Mouse (Mus musculus) hindbrain, embryonic 10.5 days (tissue): Measurements from ENCODE around the gene Tekt3. TPM values are rescaled to one million over a fixed set of nuclear protein-coding genes. Genes with fewer than 3 reads are reported as not detected.

Experiments
- DNase-seq: peaks from one replicate; pipeline ENCODE4 v3.0.0-alpha.2; 2017; ENCODE audit warnings: low spot score
- H3K27ac ChIP-seq: fragments of 300-500 bp; sonication (generic); 2 replicates; pipeline ENCODE4 v1.5.1; 2016; ENCODE audit warnings: mild to moderate bottlenecking, moderate library complexity
- H3K27me3 ChIP-seq: fragments of 300-500 bp; sonication (generic); 2 replicates; pipeline ENCODE4 v1.6.1; 2016; ENCODE audit warnings: mild to moderate bottlenecking; ENCODE audit not compliant: poor library complexity, insufficient read depth, severe bottlenecking
- H3K36me3 ChIP-seq: fragments of 300-500 bp; sonication (generic); 2 replicates; pipeline ENCODE4 v1.6.1; 2016; ENCODE audit warnings: mild to moderate bottlenecking, moderate library complexity
- H3K4me1 ChIP-seq: fragments of 300-500 bp; sonication (generic); replicated peaks from 2 replicates; pipeline ENCODE4 v1.6.1; 2016; ENCODE audit warnings: mild to moderate bottlenecking
- H3K4me3 ChIP-seq: fragments of 300-500 bp; sonication (generic); 2 replicates; pipeline ENCODE4 v1.5.1; 2016; ENCODE audit warnings: mild to moderate bottlenecking, moderate library complexity
- H3K9me3 ChIP-seq: fragments of 300-500 bp; sonication (generic); 2 replicates; pipeline ENCODE4 v1.6.1; 2016; ENCODE audit warnings: mild to moderate bottlenecking, moderate library complexity
- WGBS: fragments of 180-500 bp; shearing (Covaris S2); methylation state at CpG from one replicate; pipeline ENCODE4 v1.1.7; 2016; 5-methylcytosine and 5-hydroxymethylcytosine counted together
- polyA plus RNA-seq: library from polyadenylated mRNA; unstranded; fragments of >200 nt; fragmentation: Nextera tagmentation; extraction: Ambion mirVana; gene quantifications from 2 replicates; pipeline ENCODE4 v1.2.1, GENCODE M21; 2016

Gene Tekt3
- polyA plus RNA-seq, 1 experiment from 2014 or later: not detected

- DNase-seq: no peak
- no peaks in the 10 kb centered on the region for H3K9me3 ChIP-seq
- H3K36me3 ChIP-seq: no peaks in the 10 kb centered on the region
- H3K4me3 ChIP-seq: peak overlapping the region; percentile 71; the same call in 1 of the 2 replicates
- H3K27me3 ChIP-seq: peaks cover 84% of the 10 kb centered on the region
- no peak overlapping the region for H3K27ac ChIP-seq
- WGBS: 52% methylated on average over 8 of the region's 8 CpGs
- peaks cover 47% of the 10 kb centered on the region for H3K4me1 ChIP-seq
Observed at GRCm38 (mm10) chr11:63130497-63130896, 69.0 kb downstream of the Tekt3 start.

GRCm38 (mm10) chr11:63131001-63131692, 69.7 kb downstream of the Tekt3 start:
- Histone ChIP-seq H3K36me3 (no peaks in the 10 kb centered on the region), H3K27me3 (peaks cover 84% of the 10 kb centered on the region), H3K4me3 (peak overlapping the region; percentile 71), H3K27ac (peak overlapping the region; percentile 90), H3K9me3 (no peaks in the 10 kb centered on the region), H3K4me1 (peaks cover 50% of the 10 kb centered on the region)
- 4% methylated on average over 33 of the region's 33 CpGs for WGBS
- DNase-seq: no peak

GRCm38 (mm10) chr11:63131693-63132040, 70.2 kb downstream of the Tekt3 start:
- H3K4me1 ChIP-seq: peaks cover 51% of the 10 kb centered on the region

GRCm38 (mm10) chr11:63132151-63132500, 70.7 kb downstream of the Tekt3 start:
- Histone ChIP-seq H3K36me3 (no peaks in the 10 kb centered on the region), H3K4me1 (peaks cover 56% of the 10 kb centered on the region), H3K27me3 (peaks cover 84% of the 10 kb centered on the region), H3K9me3 (no peaks in the 10 kb centered on the region), H3K4me3 (peak overlapping the region; percentile 71), H3K27ac (peak overlapping the region; percentile 90)
- WGBS: 1% methylated on average over 11 of the region's 11 CpGs
- DNase-seq: no peak

More at GRCm38 (mm10) chr11:63131693-63132040, 70.2 kb downstream of the Tekt3 start:
- peaks cover 84% of the 10 kb centered on the region for H3K27me3 ChIP-seq
- no peaks in the 10 kb centered on the region for H3K9me3 ChIP-seq
- peak; percentile 47 for DNase-seq
- WGBS: 6% methylated on average over 11 of the region's 11 CpGs
- H3K27ac ChIP-seq: peak overlapping the region; percentile 90
- H3K4me3 ChIP-seq: peak overlapping the region; percentile 71
- no peaks in the 10 kb centered on the region for H3K36me3 ChIP-seq

- Histone ChIP-seq H3K27ac (peak overlapping the region; percentile 90), H3K4me3 (peak overlapping the region; percentile 71), H3K27me3 (peaks cover 80% of the 10 kb centered on the region), H3K36me3 (no peaks in the 10 kb centered on the region), H3K9me3 (no peaks in the 10 kb centered on the region), H3K4me1 (peaks cover 61% of the 10 kb centered on the region)
- DNase-seq: peak; percentile 78
- under 1% methylated on average over 66 of the region's 66 CpGs for WGBS
Observed at GRCm38 (mm10) chr11:63132501-63133435, 71.3 kb downstream of the Tekt3 start.

GRCm38 (mm10) chr11:63134021-63134420, 72.6 kb downstream of the Tekt3 start:
- Histone ChIP-seq H3K4me1 (peaks cover 66% of the 10 kb centered on the region), H3K27me3 (peaks cover 67% of the 10 kb centered on the region), H3K27ac (no peak overlapping the region), H3K36me3 (no peaks in the 10 kb centered on the region), H3K9me3 (no peaks in the 10 kb centered on the region), H3K4me3 (no peak overlapping the region)
- WGBS: 85% methylated on average over 5 of the region's 5 CpGs
- no peak for DNase-seq

GRCm38 (mm10) chr11:63134742-63135482, 73.5 kb downstream of the Tekt3 start:
- Histone ChIP-seq H3K4me3 (no peak overlapping the region), H3K27ac (no peak overlapping the region), H3K4me1 (peaks cover 66% of the 10 kb centered on the region), H3K36me3 (no peaks in the 10 kb centered on the region), H3K9me3 (no peaks in the 10 kb centered on the region), H3K27me3 (peaks cover 58% of the 10 kb centered on the region)
- 77% methylated on average over 15 of the region's 15 CpGs for WGBS
- no peak for DNase-seq

- Histone ChIP-seq H3K9me3 (no peaks in the 10 kb centered on the region), H3K27me3 (peaks cover 51% of the 10 kb centered on the region), H3K4me3 (no peak overlapping the region), H3K27ac (peak overlapping the region; percentile 37; the same call in 1 of the 2 replicates), H3K4me1 (peaks cover 64% of the 10 kb centered on the region), H3K36me3 (no peaks in the 10 kb centered on the region)
- 5% methylated on average over 8 of the region's 8 CpGs for WGBS
- DNase-seq: peak; percentile 91
Observed at GRCm38 (mm10) chr11:63135622-63136021, 74.2 kb downstream of the Tekt3 start.

- no peak overlapping the region for H3K4me3 ChIP-seq
- H3K27ac ChIP-seq: peak overlapping the region; percentile 37; the same call in 1 of the 2 replicates
- DNase-seq: no peak
- H3K4me1 ChIP-seq: peaks cover 58% of the 10 kb centered on the region
- H3K9me3 ChIP-seq: no peaks in the 10 kb centered on the region
- WGBS: 85% methylated on average over 6 of the region's 6 CpGs
- H3K36me3 ChIP-seq: peaks cover 3% of the 10 kb centered on the region; the same call in 1 of the 2 replicates
- peaks cover 45% of the 10 kb centered on the region for H3K27me3 ChIP-seq
Observed at GRCm38 (mm10) chr11:63136205-63136604, 74.8 kb downstream of the Tekt3 start.

GRCm38 (mm10) chr11:63136836-63137416, 75.5 kb downstream of the Tekt3 start:
- no peak for DNase-seq
- H3K9me3 ChIP-seq: no peaks in the 10 kb centered on the region
- H3K4me3 ChIP-seq: no peak overlapping the region
- H3K4me1 ChIP-seq: peaks cover 56% of the 10 kb centered on the region
- peaks cover 3% of the 10 kb centered on the region; the same call in 1 of the 2 replicates for H3K36me3 ChIP-seq
- 63% methylated on average over 4 of the region's 4 CpGs for WGBS
- 0 out of 2 replicates have a peak overlapping the region, but pooled peaks have one; percentile 13 for H3K27ac ChIP-seq
- H3K27me3 ChIP-seq: peaks cover 38% of the 10 kb centered on the region

- no peaks in the 10 kb centered on the region for H3K9me3 ChIP-seq
- H3K4me3 ChIP-seq: no peak overlapping the region
- WGBS: 61% methylated on average over 3 of the region's 3 CpGs
- H3K27ac ChIP-seq: no peak overlapping the region
- DNase-seq: no peak
- peaks cover 3% of the 10 kb centered on the region; the same call in 1 of the 2 replicates for H3K36me3 ChIP-seq
- peaks cover 20% of the 10 kb centered on the region for H3K27me3 ChIP-seq
- H3K4me1 ChIP-seq: peaks cover 46% of the 10 kb centered on the region
Observed at GRCm38 (mm10) chr11:63138739-63139138, 77.3 kb downstream of the Tekt3 start.

- H3K27me3 ChIP-seq: no peaks in the 10 kb centered on the region; the same call in 1 of the 2 replicates
- H3K4me1 ChIP-seq: peaks cover 21% of the 10 kb centered on the region; the same call in 1 of the 2 replicates
- peaks cover 3% of the 10 kb centered on the region; the same call in 1 of the 2 replicates for H3K36me3 ChIP-seq
- DNase-seq: no peak
- 88% methylated on average over 5 of the region's 5 CpGs for WGBS
- H3K4me3 ChIP-seq: no peak overlapping the region
- H3K9me3 ChIP-seq: no peaks in the 10 kb centered on the region
- H3K27ac ChIP-seq: no peak overlapping the region
Observed at GRCm38 (mm10) chr11:63142311-63142710, 80.9 kb downstream of the Tekt3 start.
